Mouse (Mus musculus): Measurements from ENCODE around the gene Gm8765. TPM values are rescaled to one million over a fixed set of nuclear protein-coding genes. Genes with fewer than 3 reads are reported as not detected.
"Not testable (repeated sequence)": the region's sequence is repeated elsewhere in the genome, so short reads cannot be mapped to it uniquely, and the experiment has no call there.

Gm8765 gene
- not detected in 2 replicates for polyA plus RNA-seq (2012; rRNA removed)

GRCm38 (mm10) chr13:50698012-50698411 is at the start of gene Gm8765:
Gene Gm8765, plus strand, starts transcription at chr13:50698312.
- H3K4me1 ChIP-seq (ENCODE audit: control insufficient read depth, insufficient read depth, low read length); DNase-seq; H3K4me3 ChIP-seq (replicated peaks; ENCODE audit: insufficient read depth, low read depth, low read length); H3K27ac ChIP-seq (ENCODE audit: insufficient read depth, low read length); H3K27me3 ChIP-seq (ENCODE audit: control insufficient read depth, insufficient read depth, low read length): not testable (repeated sequence)
- 21% methylated on average over 1 of the region's 2 CpGs for WGBS

DNA sequence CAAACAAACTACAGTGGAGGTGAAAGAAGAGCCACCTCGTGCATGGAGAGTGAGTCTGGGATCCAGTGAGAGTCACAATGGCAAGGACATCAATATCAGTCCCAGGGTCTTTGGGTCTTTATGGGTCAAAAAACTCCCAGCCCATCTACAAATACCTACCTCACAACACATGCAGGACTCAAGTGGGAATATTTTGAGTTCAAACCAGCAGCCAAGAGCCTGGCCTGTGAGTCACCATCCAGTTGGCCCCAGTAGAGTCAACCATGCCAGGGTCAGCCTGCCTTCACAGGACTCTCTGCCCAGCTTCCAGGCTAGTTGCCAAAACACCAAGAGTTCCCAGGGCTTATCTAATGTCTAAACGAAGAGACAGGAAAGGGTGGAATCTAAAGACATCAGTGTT is 49.3 kb upstream of the Gm8765 start:
- H3K27ac ChIP-seq (ENCODE audit: insufficient read depth, low read length); H3K4me3 ChIP-seq (replicated peaks; ENCODE audit: insufficient read depth, low read depth, low read length); DNase-seq; H3K4me1 ChIP-seq (ENCODE audit: control insufficient read depth, insufficient read depth, low read length); H3K27me3 ChIP-seq (ENCODE audit: control insufficient read depth, insufficient read depth, low read length): not testable (repeated sequence)
- 45% methylated on average over 2 of the region's 2 CpGs for WGBS

DNA sequence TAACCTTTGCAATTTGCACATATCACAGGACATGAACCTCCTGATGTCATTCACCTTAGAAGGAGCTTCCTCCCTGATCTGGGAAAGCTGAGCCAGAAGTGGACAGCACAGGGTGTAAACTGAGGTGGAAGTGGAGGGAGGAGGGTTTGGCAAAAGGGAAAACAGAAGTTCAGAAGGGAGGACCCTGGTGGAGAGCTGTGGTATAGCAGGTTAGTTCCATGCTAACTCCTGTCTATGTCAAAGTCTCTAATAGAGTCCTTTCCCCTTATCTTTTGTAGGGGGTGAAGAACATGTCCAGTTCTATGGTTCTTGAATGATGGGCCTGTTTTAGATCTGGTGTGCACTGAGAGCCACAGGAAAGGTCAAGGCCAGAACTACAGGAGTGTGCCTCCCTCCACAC is 52.2 kb downstream of the Gm8765 start:
- not testable (repeated sequence) for DNase-seq; H3K27me3 ChIP-seq (ENCODE audit: control insufficient read depth, insufficient read depth, low read length); H3K27ac ChIP-seq (ENCODE audit: insufficient read depth, low read length); H3K4me1 ChIP-seq (ENCODE audit: control insufficient read depth, insufficient read depth, low read length); H3K4me3 ChIP-seq (replicated peaks; ENCODE audit: insufficient read depth, low read depth, low read length)

DNA sequence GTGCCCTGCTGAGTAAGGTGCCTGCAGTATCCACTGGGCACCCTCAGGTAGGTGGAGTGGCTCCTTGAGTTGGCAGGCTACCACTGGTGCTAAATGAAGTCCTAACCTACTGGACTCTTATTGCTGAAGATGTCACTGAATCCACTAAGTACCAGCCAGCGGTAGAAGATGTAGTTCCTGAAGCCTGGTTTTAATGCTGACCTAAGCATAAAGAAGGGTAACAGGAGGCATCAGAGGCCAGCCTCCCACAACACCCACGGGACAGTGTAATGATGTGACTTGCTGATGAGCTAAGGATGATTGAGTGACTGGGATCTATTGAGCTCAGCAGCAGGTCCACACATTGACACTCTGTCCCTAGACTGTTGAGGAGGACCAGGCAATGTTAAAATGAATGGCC is 53.6 kb downstream of the Gm8765 start:
- WGBS, result 89% methylated on average over 2 of the region's 2 CpGs
- Histone ChIP-seq H3K4me3 (replicated peaks; ENCODE audit: insufficient read depth, low read depth, low read length) (no peak overlapping the region), H3K27ac (ENCODE audit: insufficient read depth, low read length) (no peak overlapping the region), H3K27me3 (ENCODE audit: control insufficient read depth, insufficient read depth, low read length) (no peaks in the 10 kb centered on the region), H3K4me1 (ENCODE audit: control insufficient read depth, insufficient read depth, low read length) (no peaks in the 10 kb centered on the region)
- TF ChIP-seq CTCF (IDR thresholded peaks at IDR 0.05; ENCODE audit: borderline replicate concordance, insufficient read depth, low read depth, low read length) (no peak), POLR2A (IDR thresholded peaks at IDR 0.05; ENCODE audit: borderline replicate concordance, insufficient read depth, low read length) (no peak)
- no peak for DNase-seq

GRCm38 (mm10) chr13:50752961-50753360 is 54.8 kb downstream of the Gm8765 start:
- H3K4me3 ChIP-seq (replicated peaks; ENCODE audit: insufficient read depth, low read depth, low read length); H3K27ac ChIP-seq (ENCODE audit: insufficient read depth, low read length); DNase-seq; H3K4me1 ChIP-seq (ENCODE audit: control insufficient read depth, insufficient read depth, low read length); H3K27me3 ChIP-seq (ENCODE audit: control insufficient read depth, insufficient read depth, low read length): not testable (repeated sequence)

Other genes starting within 250 kb of the Gm8765 start
- not detected in 2 replicates for gene Nutm2, start 231.0 kb upstream of the Gm8765 start, polyA plus RNA-seq (2012; rRNA removed)
- not detected in 2 replicates for gene Gm904, start 55.1 kb upstream of the Gm8765 start, polyA plus RNA-seq (2012; rRNA removed)

Data from cerebellum, adult 2 months (tissue).